Mouse (Mus musculus) embryonic fibroblast, embryonic 13.5 days (primary cell): ENCODE results near the gene Slc9a9. TPM values are rescaled to one million over a fixed set of nuclear protein-coding genes. Genes with fewer than 3 reads are reported as not detected.

Experiments
- H3K27ac ChIP-seq: 2 replicates; pipeline ENCODE4 v1.5.1; 2012; ENCODE audit warnings: low read length, control low read depth, inconsistent platforms; ENCODE audit not compliant: insufficient read depth
- H3K4me1 ChIP-seq: 2 replicates; pipeline ENCODE4 v1.6.1; 2011; ENCODE audit warnings: low read length; ENCODE audit not compliant: control insufficient read depth, insufficient read depth
- H3K4me3 ChIP-seq: 2 replicates; pipeline ENCODE4 v1.5.1; 2011; ENCODE audit warnings: mild to moderate bottlenecking, control low read depth, low read length; ENCODE audit not compliant: insufficient read depth
- CTCF ChIP-seq: IDR thresholded peaks from 2 replicates; pipeline ENCODE4 v1.5.1; 2011; ENCODE audit warnings: mild to moderate bottlenecking, control low read depth, low read length, moderate library complexity, borderline replicate concordance; ENCODE audit not compliant: insufficient read depth
- POLR2A ChIP-seq: IDR thresholded peaks from 2 replicates; pipeline ENCODE4 v1.6.1; 2011; ENCODE audit warnings: low read depth, mild to moderate bottlenecking, control low read depth, low read length, moderate library complexity
- polyA plus RNA-seq: library from polyadenylated mRNA; stranded (reverse); fragments of >200 nt; gene quantifications from 2 replicates; pipeline ENCODE4 v1.2.4, GENCODE M21; 2011; ENCODE audit warnings: low read depth; ENCODE audit not compliant: missing spikeins, insufficient read length

Slc9a9 gene
- polyA plus RNA-seq, 1 experiment: 7.7 TPM

- TF ChIP-seq CTCF (no peak), POLR2A (no peak)
- no peak overlapping the region for H3K4me3 ChIP-seq
- H3K27ac ChIP-seq: no peak overlapping the region
- H3K4me1 ChIP-seq: no peaks in the 10 kb centered on the region
Observed at GRCm38 (mm10) chr9:94840398-94840797, 170.7 kb downstream of the Slc9a9 start.

GRCm38 (mm10) chr9:94840972-94841371 lies 171.3 kb downstream of the Slc9a9 start:
- Histone ChIP-seq H3K4me3 (no peak overlapping the region), H3K4me1 (no peaks in the 10 kb centered on the region), H3K27ac (no peak overlapping the region)
- TF ChIP-seq CTCF (no peak), POLR2A (no peak)

GRCm38 (mm10) chr9:94844176-94844575 lies 174.5 kb downstream of the Slc9a9 start:
- TF ChIP-seq POLR2A (no peak), CTCF (no peak)
- H3K4me3 ChIP-seq: no peak overlapping the region
- H3K27ac ChIP-seq: no peak overlapping the region
- no peaks in the 10 kb centered on the region for H3K4me1 ChIP-seq

- Histone ChIP-seq H3K4me1 (peaks cover 3% of the 10 kb centered on the region), H3K27ac (no peak overlapping the region), H3K4me3 (no peak overlapping the region)
- no peak for TF ChIP-seq CTCF
- TF ChIP-seq POLR2A: no peak
Observed at GRCm38 (mm10) chr9:94847624-94848023, 177.9 kb downstream of the Slc9a9 start.

- Histone ChIP-seq H3K4me1 (peaks cover 3% of the 10 kb centered on the region), H3K27ac (no peak overlapping the region), H3K4me3 (no peak overlapping the region)
- TF ChIP-seq CTCF: no peak
- TF ChIP-seq POLR2A: no peak
Observed at GRCm38 (mm10) chr9:94851550-94851949, 181.8 kb downstream of the Slc9a9 start.

GRCm38 (mm10) chr9:94856093-94856492 lies 186.4 kb downstream of the Slc9a9 start:
- no peak overlapping the region for H3K27ac ChIP-seq
- TF ChIP-seq CTCF (no peak), POLR2A (no peak)

GRCm38 (mm10) chr9:94868557-94868956 lies 198.8 kb downstream of the Slc9a9 start:
- TF ChIP-seq CTCF: no peak
- no peak for TF ChIP-seq POLR2A
- no peak overlapping the region for H3K27ac ChIP-seq
- no peak overlapping the region for H3K4me3 ChIP-seq
- H3K4me1 ChIP-seq: no peaks in the 10 kb centered on the region

More at GRCm38 (mm10) chr9:94856093-94856492, 186.4 kb downstream of the Slc9a9 start:
- H3K4me1 ChIP-seq: peaks cover 3% of the 10 kb centered on the region
- no peak overlapping the region for H3K4me3 ChIP-seq

- TF ChIP-seq POLR2A (no peak), CTCF (no peak)
- Histone ChIP-seq H3K4me1 (no peaks in the 10 kb centered on the region), H3K4me3 (no peak overlapping the region), H3K27ac (no peak overlapping the region)
Observed at GRCm38 (mm10) chr9:94869023-94869799, 199.5 kb downstream of the Slc9a9 start.

- Histone ChIP-seq H3K27ac (no peak overlapping the region), H3K4me1 (no peaks in the 10 kb centered on the region), H3K4me3 (no peak overlapping the region)
- TF ChIP-seq POLR2A (no peak), CTCF (no peak)
Observed at GRCm38 (mm10) chr9:94882517-94882916, 212.8 kb downstream of the Slc9a9 start.

- H3K27ac ChIP-seq: no peak overlapping the region
- H3K4me3 ChIP-seq: no peak overlapping the region
- TF ChIP-seq CTCF (no peak), POLR2A (no peak)
- no peaks in the 10 kb centered on the region for H3K4me1 ChIP-seq
Observed at GRCm38 (mm10) chr9:94883435-94883834, 213.7 kb downstream of the Slc9a9 start.
